Mouse (Mus musculus) intestine, postnatal 0 days (tissue): ENCODE data around the gene Rgl1. TPM values are rescaled to one million over a fixed set of nuclear protein-coding genes. Genes with fewer than 3 reads are reported as not detected.
"Not testable (repeated sequence)": the region's sequence is repeated elsewhere in the genome, so short reads cannot be mapped to it uniquely, and the experiment has no call there.

Source experiments
- ATAC-seq: fragments of 200-750 bp; cut with Nextera tagmentation; 2 replicates; pipeline ENCODE4 v1.8.0; 2017; ENCODE audit warnings: mild to moderate bottlenecking, moderate TSS enrichment, moderate library complexity
- H3K27ac ChIP-seq: fragments of 300-500 bp; sonication (generic); 2 replicates; pipeline ENCODE4 v1.5.1; 2014; ENCODE audit warnings: mild to moderate bottlenecking, low read depth, low read length, moderate library complexity
- H3K27me3 ChIP-seq: fragments of 300-500 bp; sonication (generic); replicated peaks from 2 replicates; pipeline ENCODE4 v1.6.1; 2014; ENCODE audit warnings: low read length, mixed read lengths; ENCODE audit not compliant: control insufficient read depth, insufficient read depth
- H3K36me3 ChIP-seq: fragments of 300-500 bp; sonication (generic); 2 replicates; pipeline ENCODE4 v1.6.1; 2014; ENCODE audit warnings: mild to moderate bottlenecking, moderate library complexity; ENCODE audit not compliant: control insufficient read depth, insufficient read depth
- H3K4me1 ChIP-seq: fragments of 300-500 bp; sonication (generic); replicated peaks from 2 replicates; pipeline ENCODE4 v1.6.1; 2014; ENCODE audit warnings: antibody characterized with exemption, low read length, mixed read lengths; ENCODE audit not compliant: control insufficient read depth, insufficient read depth
- H3K4me2 ChIP-seq: fragments of 300-500 bp; sonication (generic); replicated peaks from 2 replicates; pipeline ENCODE4 v1.6.1; 2014; ENCODE audit warnings: low read depth, mild to moderate bottlenecking, moderate library complexity
- H3K4me3 ChIP-seq: fragments of 300-500 bp; sonication (generic); 2 replicates; pipeline ENCODE4 v1.5.1; 2014; ENCODE audit warnings: low read depth, low read length
- H3K9ac ChIP-seq: fragments of 300-500 bp; sonication (generic); 2 replicates; pipeline ENCODE4 v1.6.1; 2014; ENCODE audit warnings: mild to moderate bottlenecking, low read depth, low read length
- H3K9me3 ChIP-seq: fragments of 300-500 bp; sonication (generic); 2 replicates; pipeline ENCODE4 v1.6.1; 2016; ENCODE audit warnings: mixed run types; ENCODE audit not compliant: control insufficient read depth
- CTCF ChIP-seq: sonication (generic); IDR thresholded peaks from 2 replicates; pipeline ENCODE4 v1.5.1; 2016; ENCODE audit warnings: low read depth, mild to moderate bottlenecking, control low read depth, antibody characterized with exemption, moderate library complexity
- WGBS: fragments of 180-500 bp; shearing (Covaris S2); extraction: QIAGEN DNeasy Blood & Tissue Kit; methylation state at CpG from one replicate; pipeline ENCODE4 v1.1.7; 2014; 5-methylcytosine and 5-hydroxymethylcytosine counted together
- polyA plus RNA-seq: library from polyadenylated mRNA; unstranded; fragments of >200 nt; fragmentation: Nextera tagmentation; extraction: Ambion mirVana; gene quantifications from 2 replicates; pipeline ENCODE4 v1.2.1, GENCODE M21; 2015

Rgl1 gene
- polyA plus RNA-seq, 1 experiment from 2014 or later = 39.4 TPM

GRCm38 (mm10) chr1:152788121-152788660, 22.0 kb upstream of the Rgl1 start:
- 0 out of 2 replicates have a peak, but pooled peaks cover 3% of the 10 kb centered on the region for H3K4me1 ChIP-seq
- TF ChIP-seq CTCF = no peak
- H3K4me3 ChIP-seq = no peak overlapping the region
- H3K36me3 ChIP-seq = no peaks in the 10 kb centered on the region
- H3K9ac ChIP-seq = no peak overlapping the region
- no peak for ATAC-seq
- H3K27ac ChIP-seq = peak overlapping the region; percentile 15; the same call in 1 of the 2 replicates
- WGBS = 22% methylated on average over 4 of the region's 4 CpGs
- H3K4me2 ChIP-seq = no peak overlapping the region
- H3K9me3 ChIP-seq = no peaks in the 10 kb centered on the region
- no peaks in the 10 kb centered on the region for H3K27me3 ChIP-seq

- Histone ChIP-seq H3K4me1 (0 out of 2 replicates have a peak, but pooled peaks cover 3% of the 10 kb centered on the region), H3K27me3 (no peaks in the 10 kb centered on the region), H3K27ac (no peak overlapping the region), H3K9ac (no peak overlapping the region), H3K9me3 (no peaks in the 10 kb centered on the region), H3K4me2 (no peak overlapping the region), H3K36me3 (no peaks in the 10 kb centered on the region), H3K4me3 (no peak overlapping the region)
- 77% methylated on average over 4 of the region's 4 CpGs for WGBS
- no peak for ATAC-seq
- no peak for TF ChIP-seq CTCF
Observed at GRCm38 (mm10) chr1:152786953-152787352, 20.8 kb upstream of the Rgl1 start.

- H3K9ac ChIP-seq, H3K9me3 ChIP-seq, ATAC-seq, H3K27ac ChIP-seq, H3K4me2 ChIP-seq, H3K36me3 ChIP-seq, H3K27me3 ChIP-seq, H3K4me3 ChIP-seq, H3K4me1 ChIP-seq: not testable (repeated sequence)
- 84% methylated on average over 3 of the region's 3 CpGs for WGBS
Observed at GRCm38 (mm10) chr1:152785446-152785845, 19.3 kb upstream of the Rgl1 start.

GRCm38 (mm10) chr1:152784620-152785019, 18.5 kb upstream of the Rgl1 start:
- H3K4me2 ChIP-seq = no peak overlapping the region
- H3K4me1 ChIP-seq = no peaks in the 10 kb centered on the region
- no peak for TF ChIP-seq CTCF
- WGBS = 95% methylated on average over 8 of the region's 8 CpGs
- H3K9me3 ChIP-seq = no peaks in the 10 kb centered on the region
- no peak for ATAC-seq
- no peak overlapping the region for H3K9ac ChIP-seq
- H3K36me3 ChIP-seq = no peaks in the 10 kb centered on the region
- H3K27me3 ChIP-seq = no peaks in the 10 kb centered on the region
- no peak overlapping the region for H3K27ac ChIP-seq
- no peak overlapping the region for H3K4me3 ChIP-seq

GRCm38 (mm10) chr1:152779071-152779737, 13.1 kb upstream of the Rgl1 start:
- no peaks in the 10 kb centered on the region for H3K4me1 ChIP-seq
- WGBS = 17% methylated on average over 10 of the region's 10 CpGs
- peaks cover 22% of the 10 kb centered on the region for H3K36me3 ChIP-seq
- H3K9me3 ChIP-seq = no peaks in the 10 kb centered on the region
- no peaks in the 10 kb centered on the region for H3K27me3 ChIP-seq
- H3K4me2 ChIP-seq = peak overlapping the region; percentile 37; the same call in 1 of the 2 replicates
- peak; percentile 81 for ATAC-seq
- TF ChIP-seq CTCF = peak; percentile 89
- no peak overlapping the region for H3K27ac ChIP-seq
- no peak overlapping the region for H3K4me3 ChIP-seq
- H3K9ac ChIP-seq = no peak overlapping the region

GRCm38 (mm10) chr1:152774601-152775000, 8.4 kb upstream of the Rgl1 start:
- 82% methylated on average over 3 of the region's 3 CpGs for WGBS
- H3K27me3 ChIP-seq, H3K9me3 ChIP-seq, H3K4me1 ChIP-seq, H3K27ac ChIP-seq, H3K4me3 ChIP-seq, H3K4me2 ChIP-seq, ATAC-seq, H3K9ac ChIP-seq: not testable (repeated sequence)
- peaks cover 64% of the 10 kb centered on the region for H3K36me3 ChIP-seq
